ENCODE assay signal across 21 mouse cellular contexts in genomic region chr4:127171341-127171905, GRCm38 (mm10). TPM values are rescaled to one million over a fixed set of nuclear protein-coding genes. Genes with fewer than 3 reads are reported as not detected.
DNase-seq lines count a peak whose midpoint lies in the region; ATAC-seq and TF ChIP-seq lines count a peak whose summit lies in the region.
"Had no signal": no experiment of that assay in that cellular context is flagged by ENCODE, and none has a peak within 500 bp of the region (broad histone marks: within the 10 kb centered on the region; RNA-seq: fewer than 3 reads in every experiment).

No protein-coding gene starts in this region.

- 0 out of 2 replicates have a peak overlapping the region, but pooled peaks have one; percentile 5 for H3K9ac ChIP-seq in hindbrain, embryonic 13.5 days
- no peak overlapping the region for H3K9ac ChIP-seq in hindbrain, embryonic 12.5 days
- no peak overlapping the region for H3K9ac ChIP-seq in neural tube, embryonic 12.5 days

- no peak for TF ChIP-seq POLR2A in cerebellum, adult 2 months (IDR thresholded peaks at IDR 0.05; ENCODE audit: borderline replicate concordance, insufficient read depth, low read length)

- no peaks in the 10 kb centered on the region for H3K9me3 ChIP-seq in hindbrain, embryonic 13.5 days
- no peaks in the 10 kb centered on the region for H3K9me3 ChIP-seq in hindbrain, embryonic 12.5 days (replicated peaks)
- no peaks in the 10 kb centered on the region for H3K9me3 ChIP-seq in neural tube, embryonic 12.5 days
- H3K9me3 ChIP-seq: heart, embryonic 10.5 days; limb, embryonic 10.5 days had no signal

- H3K27me3 ChIP-seq in cerebellum, adult 2 months (ENCODE audit: control insufficient read depth, insufficient read depth, low read length): no peaks in the 10 kb centered on the region
- peaks cover 13% of the 10 kb centered on the region; the same call in 1 of the 2 replicates for H3K27me3 ChIP-seq in hindbrain, embryonic 13.5 days
- H3K27me3 ChIP-seq in hindbrain, embryonic 12.5 days: peaks cover 51% of the 10 kb centered on the region
- peaks cover 40% of the 10 kb centered on the region for H3K27me3 ChIP-seq in neural tube, embryonic 12.5 days (replicated peaks)

- TF ChIP-seq CTCF in cerebellum, adult 2 months (IDR thresholded peaks at IDR 0.05; ENCODE audit: borderline replicate concordance, insufficient read depth, low read depth, low read length): no peak

- H3K36me3 ChIP-seq in hindbrain, embryonic 13.5 days: no peaks in the 10 kb centered on the region
- H3K36me3 ChIP-seq in hindbrain, embryonic 12.5 days: no peaks in the 10 kb centered on the region
- H3K36me3 ChIP-seq in neural tube, embryonic 12.5 days: no peaks in the 10 kb centered on the region
- H3K36me3 ChIP-seq: heart, embryonic 10.5 days; limb, embryonic 10.5 days had no signal

- peak overlapping the region; percentile 68 for H3K4me2 ChIP-seq in hindbrain, embryonic 13.5 days
- H3K4me2 ChIP-seq in hindbrain, embryonic 12.5 days (replicated peaks): no peak overlapping the region
- H3K4me2 ChIP-seq in neural tube, embryonic 12.5 days (replicated peaks): peak overlapping the region; percentile 98
- H3K4me2 ChIP-seq: liver, embryonic 11.5 days had no signal

- peaks cover 45% of the 10 kb centered on the region for H3K4me1 ChIP-seq in cerebellum, adult 2 months (ENCODE audit: control insufficient read depth, insufficient read depth, low read length)
- peaks cover 68% of the 10 kb centered on the region for H3K4me1 ChIP-seq in hindbrain, embryonic 13.5 days (replicated peaks)
- peaks cover 49% of the 10 kb centered on the region for H3K4me1 ChIP-seq in hindbrain, embryonic 12.5 days
- peaks cover 39% of the 10 kb centered on the region for H3K4me1 ChIP-seq in neural tube, embryonic 12.5 days

- H3K27ac ChIP-seq in cerebellum, adult 2 months (ENCODE audit: insufficient read depth, low read length): peak overlapping the region; percentile 73
- H3K27ac ChIP-seq in hindbrain, embryonic 13.5 days: 0 out of 2 replicates have a peak overlapping the region, but pooled peaks have one; percentile 48
- H3K27ac ChIP-seq in hindbrain, embryonic 12.5 days: no peak overlapping the region
- no peak overlapping the region for H3K27ac ChIP-seq in neural tube, embryonic 12.5 days
- H3K27ac ChIP-seq: heart, embryonic 10.5 days; limb, embryonic 10.5 days; macrophage had no signal

- no peak for DNase-seq in cerebellum, adult 2 months
- no peak for DNase-seq in neural tube, embryonic 10.5 days (ENCODE audit: extremely low spot score, low spot score)
- no peak for DNase-seq in lung, postnatal 4 days
- no peak for DNase-seq in right cerebral cortex, adult 18-20 months
- DNase-seq: adrenal gland, adult 8-10 months; gastrocnemius, postnatal 36 days; heart, postnatal 10 days; kidney, postnatal 4 days; lung, adult 2 months; retina, postnatal 1 day; thymus, postnatal 4 days had no signal

- 20% methylated on average over 4 of the region's 4 CpGs for WGBS in cerebellum, adult 2 months
- 41% methylated on average over 4 of the region's 4 CpGs for WGBS in hindbrain, embryonic 13.5 days
- 52% methylated on average over 4 of the region's 4 CpGs for WGBS in hindbrain, embryonic 12.5 days
- WGBS in neural tube, embryonic 12.5 days: 55% methylated on average over 4 of the region's 4 CpGs

- peak overlapping the region; percentile 55 for H3K4me3 ChIP-seq in cerebellum, adult 2 months (replicated peaks; ENCODE audit: insufficient read depth, low read depth, low read length)
- no peak overlapping the region for H3K4me3 ChIP-seq in hindbrain, embryonic 13.5 days
- no peak overlapping the region for H3K4me3 ChIP-seq in hindbrain, embryonic 12.5 days
- H3K4me3 ChIP-seq in neural tube, embryonic 12.5 days: no peak overlapping the region
- H3K4me3 ChIP-seq: erythroblast, embryonic 14.5 days; heart, embryonic 10.5 days; limb, embryonic 10.5 days had no signal

- no peak for ATAC-seq in cerebellum, adult (ENCODE audit: insufficient number of reproducible peaks, low FRiP score, low TSS enrichment)
- no peak for ATAC-seq in hindbrain, embryonic 13.5 days (ENCODE audit: low FRiP score)
- ATAC-seq in hindbrain, embryonic 12.5 days (ENCODE audit: low FRiP score): no peak
- ATAC-seq in neural tube, embryonic 12.5 days (ENCODE audit: low FRiP score, low read depth): no peak
- ATAC-seq: inflammation-experienced regulatory T-cells, adult 6 months had no signal

RNA-seq across cellular contexts. Expression of gene Dlgap3, which starts 2.4 kb away (rescaled TPM):
- polyA plus RNA-seq in cerebellum, adult 2 months (2012; rRNA removed): 56.1 and 59.8 TPM in 2 replicates
- polyA plus RNA-seq in hindbrain, embryonic 13.5 days (2015; fragmentation: Nextera tagmentation; extraction: Ambion mirVana): 13.1 and 13.4 TPM in 2 replicates
- 12.5 and 13.3 TPM in 2 replicates for polyA plus RNA-seq in hindbrain, embryonic 12.5 days (2016; fragmentation: Nextera tagmentation; extraction: Ambion mirVana)
- 10.8 and 11.7 TPM in 2 replicates for polyA plus RNA-seq in neural tube, embryonic 12.5 days (2016; fragmentation: Nextera tagmentation; extraction: Ambion mirVana)
- polyA plus RNA-seq: erythroblast, embryonic 14.5 days; inflammation-experienced regulatory T-cells, adult 6 months; macrophage had no signal

RNA-seq across cellular contexts. Expression of gene Tmem35b, which starts 47.9 kb away (rescaled TPM):
- polyA plus RNA-seq in cerebellum, adult 2 months (2012; rRNA removed): 11.4 and 14.0 TPM in 2 replicates
- polyA plus RNA-seq in hindbrain, embryonic 13.5 days (2015; fragmentation: Nextera tagmentation; extraction: Ambion mirVana): 20.5 and 21.5 TPM in 2 replicates
- 19.8 and 20.0 TPM in 2 replicates for polyA plus RNA-seq in hindbrain, embryonic 12.5 days (2016; fragmentation: Nextera tagmentation; extraction: Ambion mirVana)
- polyA plus RNA-seq in neural tube, embryonic 12.5 days (2016; fragmentation: Nextera tagmentation; extraction: Ambion mirVana): 13.9 and 15.4 TPM in 2 replicates

Comparison
In these comparisons a context has a peak if more than half of its experiments do, and no peak if none do; other contexts are left out.
1. H3K27ac ChIP-seq: peak in cerebellum, adult 2 months (single experiment) and hindbrain, embryonic 13.5 days (single experiment); none in hindbrain, embryonic 12.5 days (single experiment) and neural tube, embryonic 12.5 days (single experiment).